Mouse (Mus musculus) cerebellum, adult 2 months (tissue): ENCODE measurements at regions not wholly inside any gene's neighbourhood (a gene's known extent, or its start where the extent isn't known, plus 50 kb on each side); places are given as distances from the start of the nearest gene placed in this dataset.

Experiments
- DNase-seq, 2 experiments: peaks; one replicate each; pipeline ENCODE4 v3.0.0; 2021
- H3K27ac ChIP-seq: fragments of 200-500 bp; 2 replicates; pipeline ENCODE4 v1.5.1; 2012; ENCODE audit warnings: low read length, control low read depth, inconsistent platforms; ENCODE audit not compliant: insufficient read depth
- H3K27me3 ChIP-seq: fragments of 200-500 bp; 2 replicates; pipeline ENCODE4 v1.6.1; 2012; ENCODE audit warnings: inconsistent platforms, mild to moderate bottlenecking, low read length, moderate library complexity; ENCODE audit not compliant: control insufficient read depth, insufficient read depth
- H3K4me1 ChIP-seq: fragments of 200-500 bp; 2 replicates; pipeline ENCODE4 v1.6.1; 2011; ENCODE audit warnings: low read length; ENCODE audit not compliant: control insufficient read depth, insufficient read depth
- H3K4me3 ChIP-seq: fragments of 200-500 bp; replicated peaks from 2 replicates; pipeline ENCODE3; 2011; ENCODE audit warnings: mild to moderate bottlenecking, low read depth, low read length, control low read depth; ENCODE audit not compliant: insufficient read depth
- CTCF ChIP-seq: fragments of 200-500 bp; IDR thresholded peaks from 2 replicates; pipeline ENCODE4 v1.5.1; 2011; ENCODE audit warnings: low read depth, mild to moderate bottlenecking, control low read depth, low read length, moderate library complexity, borderline replicate concordance; ENCODE audit not compliant: insufficient read depth
- POLR2A ChIP-seq: fragments of 200-500 bp; IDR thresholded peaks from 2 replicates; pipeline ENCODE4 v1.6.1; 2011; ENCODE audit warnings: low read length, control low read depth, borderline replicate concordance; ENCODE audit not compliant: insufficient read depth
- WGBS: fragments of 180-500 bp; shearing (Covaris S2); methylation state at CpG from one replicate; pipeline ENCODE4 v1.1.7; 2018; 5-methylcytosine and 5-hydroxymethylcytosine counted together

GRCm38 (mm10) chr6:31218139-31218750 lies 180.3 kb upstream of the Mkln1 start:
- no peaks in the 10 kb centered on the region for H3K27me3 ChIP-seq
- H3K4me3 ChIP-seq = peak overlapping the region; percentile 92
- DNase-seq = peak; percentile 79 to 80
- H3K4me1 ChIP-seq = peaks cover 6% of the 10 kb centered on the region; the same call in 1 of the 2 replicates
- peak overlapping the region; percentile 97 for H3K27ac ChIP-seq
- TF ChIP-seq POLR2A (peak; percentile 69; the same call in 1 of the 2 replicates), CTCF (no peak)
- under 1% methylated on average over 40 of the region's 40 CpGs for WGBS

- TF ChIP-seq CTCF (no peak), POLR2A (no peak)
- peak; percentile 40 for DNase-seq
- peak overlapping the region; percentile 92 for H3K4me3 ChIP-seq
- no peaks in the 10 kb centered on the region for H3K27me3 ChIP-seq
- H3K27ac ChIP-seq = peak overlapping the region; percentile 97; the same call in 1 of the 2 replicates
- H3K4me1 ChIP-seq = peaks cover 6% of the 10 kb centered on the region; the same call in 1 of the 2 replicates
- WGBS = 25% methylated on average over 8 of the region's 8 CpGs
Measured at GRCm38 (mm10) chr6:31218880-31219279, 179.7 kb upstream of the Mkln1 start.

- WGBS = 70% methylated on average over 3 of the region's 3 CpGs
- TF ChIP-seq CTCF (no peak), POLR2A (no peak)
- Histone ChIP-seq H3K4me1 (peaks cover 4% of the 10 kb centered on the region; the same call in 1 of the 2 replicates), H3K4me3 (peak overlapping the region; percentile 73), H3K27me3 (no peaks in the 10 kb centered on the region), H3K27ac (peak overlapping the region; percentile 87)
- DNase-seq = no peak
Measured at GRCm38 (mm10) chr6:31219736-31220135, 178.8 kb upstream of the Mkln1 start.

GRCm38 (mm10) chr6:31220184-31220931 lies 178.2 kb upstream of the Mkln1 start:
- TF ChIP-seq POLR2A = 0 out of 2 replicates have a peak, but pooled peaks have one; percentile 26
- no peak for TF ChIP-seq CTCF
- Histone ChIP-seq H3K27me3 (no peaks in the 10 kb centered on the region), H3K27ac (peak overlapping the region; percentile 87), H3K4me1 (peaks cover 4% of the 10 kb centered on the region; the same call in 1 of the 2 replicates), H3K4me3 (peak overlapping the region; percentile 73)
- DNase-seq = peak; percentile 63 to 77
- 12% methylated on average over 30 of the region's 30 CpGs for WGBS

DNA sequence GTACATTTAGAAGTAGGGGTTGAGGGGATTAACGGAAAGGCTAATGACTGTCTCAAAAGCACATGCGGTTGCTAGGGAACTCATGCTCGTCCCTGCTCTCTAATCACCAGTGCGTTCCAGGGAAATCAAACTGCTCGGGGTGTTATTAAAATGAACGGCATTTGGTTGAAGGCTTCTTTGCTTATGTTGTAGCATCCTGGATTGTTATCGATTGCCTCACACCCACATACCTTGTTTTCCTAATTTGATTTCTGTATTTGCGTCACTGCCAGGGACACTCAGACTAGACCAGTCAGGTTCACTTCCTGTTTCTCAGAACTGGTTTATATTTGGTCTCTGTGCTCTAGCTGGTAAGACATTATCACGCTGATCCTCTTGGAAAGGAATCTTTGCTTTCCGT lies 177.0 kb upstream of the Mkln1 start:
- peaks cover 4% of the 10 kb centered on the region; the same call in 1 of the 2 replicates for H3K4me1 ChIP-seq
- WGBS = 36% methylated on average over 10 of the region's 10 CpGs
- DNase-seq = no peak
- no peak overlapping the region for H3K4me3 ChIP-seq
- no peak for TF ChIP-seq CTCF
- no peak for TF ChIP-seq POLR2A
- H3K27ac ChIP-seq = no peak overlapping the region
- no peaks in the 10 kb centered on the region for H3K27me3 ChIP-seq

- Histone ChIP-seq H3K4me1 (peaks cover 4% of the 10 kb centered on the region; the same call in 1 of the 2 replicates), H3K27ac (no peak overlapping the region), H3K27me3 (no peaks in the 10 kb centered on the region), H3K4me3 (no peak overlapping the region)
- 70% methylated on average over 6 of the region's 6 CpGs for WGBS
- DNase-seq = no peak
- TF ChIP-seq CTCF (no peak), POLR2A (no peak)
Measured at GRCm38 (mm10) chr6:31222024-31222579, 176.4 kb upstream of the Mkln1 start.

GRCm38 (mm10) chr6:31227406-31227805 lies 171.1 kb upstream of the Mkln1 start:
- Histone ChIP-seq H3K27ac (no peak overlapping the region), H3K27me3 (no peaks in the 10 kb centered on the region), H3K4me1 (peaks cover 4% of the 10 kb centered on the region; the same call in 1 of the 2 replicates), H3K4me3 (no peak overlapping the region)
- WGBS = 74% methylated on average over 5 of the region's 5 CpGs
- TF ChIP-seq POLR2A (no peak), CTCF (no peak)
- DNase-seq = no peak

- Histone ChIP-seq H3K27me3 (no peaks in the 10 kb centered on the region), H3K27ac (no peak overlapping the region), H3K4me3 (no peak overlapping the region), H3K4me1 (peaks cover 4% of the 10 kb centered on the region; the same call in 1 of the 2 replicates)
- WGBS = 77% methylated on average over 1 of the region's 1 CpGs
- DNase-seq = no peak
- TF ChIP-seq CTCF = no peak
- TF ChIP-seq POLR2A = no peak
Measured at GRCm38 (mm10) chr6:31228061-31228460, 170.5 kb upstream of the Mkln1 start.
